Mouse (Mus musculus): ENCODE measurements around the gene Pde4d. TPM values are rescaled to one million over a fixed set of nuclear protein-coding genes. Genes with fewer than 3 reads are reported as not detected.

Gene Pde4d
- polyA plus RNA-seq, 1 experiment from 2014 or later, result 17.7 TPM

- H3K36me3 ChIP-seq, result no peaks in the 10 kb centered on the region
- no peak overlapping the region for H3K27ac ChIP-seq
- H3K4me3 ChIP-seq, result no peak overlapping the region
- H3K4me1 ChIP-seq, result 0 out of 2 replicates have a peak, but pooled peaks cover 4% of the 10 kb centered on the region
- H3K9me3 ChIP-seq, result no peaks in the 10 kb centered on the region
- H3K9ac ChIP-seq, result no peak overlapping the region
- 52% methylated on average over 11 of the region's 11 CpGs for WGBS
- no peak for ATAC-seq (ENCODE audit: insufficient number of reproducible peaks, low FRiP score, low TSS enrichment, low read depth)
- no peaks in the 10 kb centered on the region for H3K27me3 ChIP-seq
- no peak overlapping the region for H3K4me2 ChIP-seq
Observed at GRCm38 (mm10) chr13:108448348-108448931, 1.3 kb upstream of the Pde4d start.

GRCm38 (mm10) chr13:108451122-108451521 is 1.4 kb downstream of the Pde4d start:
- Histone ChIP-seq H3K27me3 (no peaks in the 10 kb centered on the region), H3K36me3 (no peaks in the 10 kb centered on the region), H3K4me3 (no peak overlapping the region), H3K4me1 (0 out of 2 replicates have a peak, but pooled peaks cover 4% of the 10 kb centered on the region), H3K9ac (no peak overlapping the region), H3K4me2 (no peak overlapping the region), H3K9me3 (no peaks in the 10 kb centered on the region), H3K27ac (no peak overlapping the region)
- WGBS, result 82% methylated on average over 2 of the region's 2 CpGs
- ATAC-seq (ENCODE audit: insufficient number of reproducible peaks, low FRiP score, low TSS enrichment, low read depth), result no peak

GRCm38 (mm10) chr13:108453064-108453919 is 3.5 kb downstream of the Pde4d start:
- WGBS, result 59% methylated on average over 6 of the region's 6 CpGs
- no peak for ATAC-seq (ENCODE audit: insufficient number of reproducible peaks, low FRiP score, low TSS enrichment, low read depth)

GRCm38 (mm10) chr13:108462518-108462917 is 12.8 kb downstream of the Pde4d start:
- H3K4me1 ChIP-seq, result no peaks in the 10 kb centered on the region
- H3K27me3 ChIP-seq, result no peaks in the 10 kb centered on the region
- no peak for ATAC-seq (ENCODE audit: insufficient number of reproducible peaks, low FRiP score, low TSS enrichment, low read depth)
- no peaks in the 10 kb centered on the region for H3K9me3 ChIP-seq
- no peak overlapping the region for H3K4me2 ChIP-seq
- H3K4me3 ChIP-seq, result no peak overlapping the region
- H3K27ac ChIP-seq, result no peak overlapping the region
- no peaks in the 10 kb centered on the region for H3K36me3 ChIP-seq
- WGBS, result 92% methylated on average over 5 of the region's 5 CpGs
- no peak overlapping the region for H3K9ac ChIP-seq

More at GRCm38 (mm10) chr13:108453064-108453919, 3.5 kb downstream of the Pde4d start:
- Histone ChIP-seq H3K4me3 (no peak overlapping the region), H3K9me3 (no peaks in the 10 kb centered on the region), H3K4me2 (no peak overlapping the region), H3K36me3 (no peaks in the 10 kb centered on the region), H3K9ac (no peak overlapping the region), H3K27me3 (no peaks in the 10 kb centered on the region), H3K27ac (no peak overlapping the region), H3K4me1 (0 out of 2 replicates have a peak, but pooled peaks cover 4% of the 10 kb centered on the region)

GRCm38 (mm10) chr13:108465755-108466154 is 16.0 kb downstream of the Pde4d start:
- H3K27ac ChIP-seq, result no peak overlapping the region
- H3K9me3 ChIP-seq, result no peaks in the 10 kb centered on the region
- no peak overlapping the region for H3K4me3 ChIP-seq
- H3K4me2 ChIP-seq, result no peak overlapping the region
- no peak for ATAC-seq (ENCODE audit: insufficient number of reproducible peaks, low FRiP score, low TSS enrichment, low read depth)
- H3K27me3 ChIP-seq, result no peaks in the 10 kb centered on the region
- no peaks in the 10 kb centered on the region for H3K4me1 ChIP-seq
- no peaks in the 10 kb centered on the region for H3K36me3 ChIP-seq
- H3K9ac ChIP-seq, result no peak overlapping the region

GRCm38 (mm10) chr13:108467046-108467445 is 17.3 kb downstream of the Pde4d start:
- Histone ChIP-seq H3K27ac (no peak overlapping the region), H3K4me3 (no peak overlapping the region), H3K36me3 (no peaks in the 10 kb centered on the region), H3K4me2 (no peak overlapping the region), H3K9ac (no peak overlapping the region), H3K9me3 (no peaks in the 10 kb centered on the region), H3K27me3 (no peaks in the 10 kb centered on the region), H3K4me1 (no peaks in the 10 kb centered on the region)
- WGBS, result 15% methylated on average over 1 of the region's 1 CpGs
- ATAC-seq (ENCODE audit: insufficient number of reproducible peaks, low FRiP score, low TSS enrichment, low read depth), result no peak

GRCm38 (mm10) chr13:108480451-108480850 is 30.7 kb downstream of the Pde4d start:
- H3K36me3 ChIP-seq, result no peaks in the 10 kb centered on the region
- no peak overlapping the region for H3K27ac ChIP-seq
- no peaks in the 10 kb centered on the region for H3K9me3 ChIP-seq
- H3K4me1 ChIP-seq, result no peaks in the 10 kb centered on the region
- H3K4me3 ChIP-seq, result no peak overlapping the region
- 95% methylated on average over 3 of the region's 3 CpGs for whole genome bisulfite sequencing
- ATAC-seq (ENCODE audit: insufficient number of reproducible peaks, low FRiP score, low TSS enrichment, low read depth), result no peak
- H3K27me3 ChIP-seq, result no peaks in the 10 kb centered on the region
- no peak overlapping the region for H3K4me2 ChIP-seq
- H3K9ac ChIP-seq, result no peak overlapping the region

- H3K4me2 ChIP-seq, result no peak overlapping the region
- no peak overlapping the region for H3K27ac ChIP-seq
- H3K36me3 ChIP-seq, result no peaks in the 10 kb centered on the region
- no peaks in the 10 kb centered on the region for H3K9me3 ChIP-seq
- 82% methylated on average over 6 of the region's 6 CpGs for WGBS
- no peaks in the 10 kb centered on the region for H3K27me3 ChIP-seq
- no peak overlapping the region for H3K4me3 ChIP-seq
- H3K4me1 ChIP-seq, result no peaks in the 10 kb centered on the region
- ATAC-seq (ENCODE audit: insufficient number of reproducible peaks, low FRiP score, low TSS enrichment, low read depth), result no peak
- H3K9ac ChIP-seq, result no peak overlapping the region
Observed at GRCm38 (mm10) chr13:108485036-108485435, 35.3 kb downstream of the Pde4d start.

- Histone ChIP-seq H3K36me3 (no peaks in the 10 kb centered on the region), H3K4me2 (no peak overlapping the region), H3K9me3 (no peaks in the 10 kb centered on the region), H3K27ac (no peak overlapping the region), H3K4me3 (no peak overlapping the region), H3K4me1 (no peaks in the 10 kb centered on the region), H3K9ac (no peak overlapping the region), H3K27me3 (no peaks in the 10 kb centered on the region)
- WGBS, result 81% methylated on average over 3 of the region's 3 CpGs
- ATAC-seq (ENCODE audit: insufficient number of reproducible peaks, low FRiP score, low TSS enrichment, low read depth), result no peak
Observed at GRCm38 (mm10) chr13:108487066-108487465, 37.3 kb downstream of the Pde4d start.

GRCm38 (mm10) chr13:108489825-108490224 is 40.1 kb downstream of the Pde4d start:
- Histone ChIP-seq H3K9ac (no peak overlapping the region), H3K27me3 (no peaks in the 10 kb centered on the region), H3K4me3 (no peak overlapping the region), H3K9me3 (no peaks in the 10 kb centered on the region), H3K36me3 (no peaks in the 10 kb centered on the region), H3K4me2 (no peak overlapping the region), H3K4me1 (no peaks in the 10 kb centered on the region), H3K27ac (no peak overlapping the region)
- no peak for ATAC-seq (ENCODE audit: insufficient number of reproducible peaks, low FRiP score, low TSS enrichment, low read depth)

GRCm38 (mm10) chr13:108490872-108491271 is 41.1 kb downstream of the Pde4d start:
- ATAC-seq (ENCODE audit: insufficient number of reproducible peaks, low FRiP score, low TSS enrichment, low read depth), result peak; percentile 55
- 55% methylated on average over 2 of the region's 2 CpGs for WGBS

GRCm38 (mm10) chr13:108492886-108493285 is 43.1 kb downstream of the Pde4d start:
- Histone ChIP-seq H3K27me3 (no peaks in the 10 kb centered on the region), H3K4me1 (0 out of 2 replicates have a peak, but pooled peaks cover 1% of the 10 kb centered on the region), H3K27ac (no peak overlapping the region), H3K36me3 (no peaks in the 10 kb centered on the region), H3K9ac (no peak overlapping the region), H3K4me2 (no peak overlapping the region), H3K4me3 (no peak overlapping the region), H3K9me3 (no peaks in the 10 kb centered on the region)
- no peak for ATAC-seq (ENCODE audit: insufficient number of reproducible peaks, low FRiP score, low TSS enrichment, low read depth)

More at GRCm38 (mm10) chr13:108490872-108491271, 41.1 kb downstream of the Pde4d start:
- H3K4me3 ChIP-seq, result no peak overlapping the region
- no peak overlapping the region for H3K9ac ChIP-seq
- H3K36me3 ChIP-seq, result no peaks in the 10 kb centered on the region
- H3K27me3 ChIP-seq, result no peaks in the 10 kb centered on the region
- H3K27ac ChIP-seq, result no peak overlapping the region
- no peak overlapping the region for H3K4me2 ChIP-seq
- no peaks in the 10 kb centered on the region for H3K9me3 ChIP-seq
- no peaks in the 10 kb centered on the region for H3K4me1 ChIP-seq
